In the genomic region with DNA sequence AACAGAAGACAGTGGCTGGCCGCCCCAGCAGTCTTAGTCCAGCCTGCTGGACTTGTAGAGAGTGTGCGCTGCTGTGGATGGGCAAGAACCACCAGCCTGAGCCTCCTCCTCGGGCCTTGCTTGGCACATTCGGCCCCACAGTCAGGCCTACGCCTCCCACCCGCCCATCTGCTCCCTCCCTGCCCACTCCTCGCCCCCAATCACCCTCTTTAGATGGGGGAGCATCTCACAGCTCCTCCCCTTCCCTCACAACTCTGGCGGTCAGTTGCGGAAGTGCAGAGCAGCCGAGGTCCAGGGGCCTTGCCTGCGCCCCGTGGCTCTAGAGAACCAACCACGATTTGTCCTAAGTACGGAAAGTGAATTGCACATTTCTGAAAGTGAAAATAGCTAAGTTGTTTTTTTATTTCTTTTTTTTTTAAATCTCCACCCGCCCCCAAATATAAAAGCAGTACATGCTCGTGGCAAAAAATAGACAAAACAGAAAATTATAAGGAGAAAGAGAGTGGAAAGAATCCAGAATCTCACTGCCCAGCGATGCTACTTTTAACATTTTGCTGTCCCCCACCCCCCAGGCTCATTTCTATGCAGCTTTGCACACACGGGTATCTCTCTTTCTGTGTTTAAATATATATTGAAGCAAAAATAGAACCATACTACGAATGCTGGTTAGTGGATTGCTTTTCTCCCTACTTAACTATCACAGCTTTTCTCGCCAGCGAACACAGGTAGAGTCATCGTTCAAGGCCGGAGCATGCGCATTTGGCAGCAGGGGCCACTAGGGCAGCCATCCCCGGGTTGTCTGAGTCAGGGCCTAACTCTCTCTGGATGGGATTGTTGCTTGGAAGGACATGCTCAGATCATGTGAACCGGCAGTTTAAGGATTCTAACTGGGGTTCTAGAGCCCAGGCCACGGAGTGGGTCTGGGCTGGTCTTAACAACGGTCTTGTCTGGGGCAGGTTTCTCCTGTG, we compare ENCODE assay signal across 9 mouse cellular contexts. TPM values are rescaled to one million over a fixed set of nuclear protein-coding genes. Genes with fewer than 3 reads are reported as not detected.
DNase-seq lines count a peak whose midpoint lies in the region; ATAC-seq and TF ChIP-seq lines count a peak whose summit lies in the region.
"Had no signal": no experiment of that assay in that cellular context is flagged by ENCODE, and none has a peak within 500 bp of the region (broad histone marks: within the 10 kb centered on the region; RNA-seq: fewer than 3 reads in every experiment).

No protein-coding gene starts in this region.

- peak; percentile 24 to 47 for DNase-seq in heart, adult 2 months
- DNase-seq in ovary, adult 18-20 months (ENCODE audit: low spot score): peak; percentile 18
- DNase-seq in ovary, postnatal 10 days (ENCODE audit: low spot score): no peak
- DNase-seq in left cerebral cortex, postnatal 4 days: peak; percentile 63
- no peak for DNase-seq in MN1 (ENCODE audit: low spot score)
- DNase-seq in adrenal gland, adult 2 months: no peak

- WGBS in heart, adult 2 months: 71% methylated on average over 28 of the region's 28 CpGs
- 69% methylated on average over 28 of the region's 28 CpGs for WGBS in heart, embryonic 12.5 days

- H3K4me3 ChIP-seq in heart, adult 2 months: no peak overlapping the region
- no peak overlapping the region for H3K4me3 ChIP-seq in heart, embryonic 12.5 days
- H3K4me3 ChIP-seq in testis, adult 2 months (ENCODE audit: control insufficient read depth, low read depth, low read length): peak overlapping the region; percentile 28

- 0 out of 2 replicates have a peak, but pooled peaks cover 11% of the 10 kb centered on the region for H3K9me3 ChIP-seq in heart, embryonic 12.5 days (replicated peaks)

- no peaks in the 10 kb centered on the region for H3K27me3 ChIP-seq in heart, adult 2 months (ENCODE audit: control insufficient read depth, insufficient read depth, low read length)
- H3K27me3 ChIP-seq in heart, embryonic 12.5 days (replicated peaks): peaks cover 10% of the 10 kb centered on the region; the same call in 1 of the 2 replicates
- no peaks in the 10 kb centered on the region for H3K27me3 ChIP-seq in testis, adult 2 months (ENCODE audit: control insufficient read depth, insufficient read depth, low read length)

- no peak overlapping the region for H3K9ac ChIP-seq in heart, adult 2 months (ENCODE audit: low read depth, low read length)
- no peak overlapping the region for H3K9ac ChIP-seq in heart, embryonic 12.5 days

- no peak for ATAC-seq in heart, embryonic 12.5 days (ENCODE audit: insufficient number of reproducible peaks, low FRiP score)

- no peak overlapping the region for H3K4me2 ChIP-seq in heart, embryonic 12.5 days

- no peak for TF ChIP-seq EP300 in heart, adult 2 months (IDR thresholded peaks at IDR 0.05; ENCODE audit: insufficient read depth, low read depth, low read length)

- TF ChIP-seq POLR2A in heart, adult 2 months (IDR thresholded peaks at IDR 0.05; ENCODE audit: insufficient read depth, low read depth, low read length): no peak
- TF ChIP-seq POLR2A in testis, adult 2 months (IDR thresholded peaks at IDR 0.05; ENCODE audit: control insufficient read depth, low read depth, low read length): no peak

- H3K27ac ChIP-seq in heart, adult 2 months: no peak overlapping the region
- no peak overlapping the region for H3K27ac ChIP-seq in heart, embryonic 12.5 days (ENCODE audit: poor library complexity, severe bottlenecking)
- 0 out of 2 replicates have a peak overlapping the region, but pooled peaks have one; percentile 18 for H3K27ac ChIP-seq in testis, adult 2 months (ENCODE audit: control insufficient read depth, insufficient read depth, low read depth, low read length)

- H3K79me2 ChIP-seq in heart, adult 2 months (replicated peaks; ENCODE audit: control insufficient read depth, insufficient read depth, low read length): no peaks in the 10 kb centered on the region

- intact Hi-C loops in heart, adult 2 months (cut with DNase I): no loop called here
- intact Hi-C loops in left cerebral cortex, postnatal 4 days (cut with DNase I): no loop called here

- peak; percentile 58 for TF ChIP-seq CTCF in heart, adult 2 months (IDR thresholded peaks at IDR 0.05)
- peak; percentile 47; the same call in 1 of the 2 replicates for TF ChIP-seq CTCF in testis, adult 2 months (IDR thresholded peaks at IDR 0.05; ENCODE audit: control insufficient read depth, insufficient read depth, insufficient replicate concordance, low read depth, low read length)

- H3K36me3 ChIP-seq in heart, adult 2 months (ENCODE audit: control insufficient read depth, insufficient read depth, low read length): no peaks in the 10 kb centered on the region
- no peaks in the 10 kb centered on the region for H3K36me3 ChIP-seq in heart, embryonic 12.5 days
- H3K36me3 ChIP-seq in testis, adult 2 months (ENCODE audit: control insufficient read depth, insufficient read depth, low read length): no peaks in the 10 kb centered on the region

- peaks cover 1% of the 10 kb centered on the region; the same call in 1 of the 2 replicates for H3K4me1 ChIP-seq in heart, adult 2 months (ENCODE audit: control insufficient read depth, insufficient read depth, low read length)
- H3K4me1 ChIP-seq in heart, embryonic 12.5 days (replicated peaks): peaks cover 6% of the 10 kb centered on the region; the same call in 1 of the 2 replicates
- peaks cover 14% of the 10 kb centered on the region for H3K4me1 ChIP-seq in testis, adult 2 months (ENCODE audit: control insufficient read depth, insufficient read depth, low read length)

RNA-seq across cellular contexts. Expression of a gene that starts 24.6 kb away (rescaled TPM):
- 10 to 100 TPM; 28.4 to 31.4 TPM for total RNA-seq in heart, adult 2 months (2021)
- 37.4 and 41.7 TPM in 2 replicates for polyA plus RNA-seq in heart, adult 2 months (2012; rRNA removed)
- polyA plus RNA-seq in heart, embryonic 12.5 days (2016; fragmentation: Nextera tagmentation; extraction: Ambion mirVana): 4.0 and 4.5 TPM in 2 replicates
- 10 to 100 TPM; 32.7 to 45.3 TPM for total RNA-seq in left cerebral cortex, postnatal 4 days (2021)
- 2.6 and 3.2 TPM in 2 replicates for polyA plus RNA-seq in testis, adult 2 months (2012; rRNA removed)
- 10 to 100 TPM; 67.5 to 90.3 TPM for total RNA-seq in adrenal gland, adult 2 months (2021)
- 90.3 and 91.4 TPM in 2 replicates for polyA plus RNA-seq in adrenal gland, adult 2 months (2012; rRNA removed)
- total RNA-seq: MEL had no signal

Comparison
In these comparisons a context has a peak if more than half of its experiments do, and no peak if none do; other contexts are left out.
1. DNase-seq: peak in heart, adult 2 months (2 of 2), ovary, adult 18-20 months (single experiment) and left cerebral cortex, postnatal 4 days (single experiment); none in ovary, postnatal 10 days (single experiment), MN1 (single experiment) and adrenal gland, adult 2 months (single experiment).